Mouse (Mus musculus): Measurements from ENCODE around the gene Sergef.

DNA sequence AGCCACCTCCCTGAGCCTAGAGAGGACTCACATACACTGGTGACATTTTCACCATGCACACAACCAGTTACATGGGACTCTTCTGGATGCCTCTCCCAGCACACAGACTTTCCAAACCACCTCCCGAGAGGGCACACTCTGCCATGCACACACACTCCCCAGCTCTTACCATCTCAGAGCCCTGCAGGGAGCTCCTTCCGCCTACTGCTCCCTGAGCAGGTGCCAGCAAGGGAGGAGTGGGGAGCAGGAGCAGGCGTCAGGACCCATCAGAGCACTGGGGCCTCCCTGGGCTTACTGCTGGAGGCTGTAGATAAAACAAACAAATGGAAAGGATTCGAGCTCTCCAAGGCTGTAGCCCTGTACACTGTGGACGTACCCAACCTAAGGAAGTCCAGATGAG is 218.1 kb downstream of the Sergef start:
- TF ChIP-seq CTCF (IDR thresholded peaks at IDR 0.05; ENCODE audit: low read depth) (no peak), EP300 (IDR thresholded peaks at IDR 0.05; ENCODE audit: low read depth) (no peak)
